Mouse (Mus musculus) limb, embryonic 15.5 days (tissue): Measurements from ENCODE around the gene Ppp2r5e. TPM values are rescaled to one million over a fixed set of nuclear protein-coding genes. Genes with fewer than 3 reads are reported as not detected.

ENCODE experiments used
- ATAC-seq: fragments of 200-750 bp; cut with Nextera tagmentation; 2 replicates; pipeline ENCODE4 v1.8.0; 2017; ENCODE audit warnings: low read depth, moderate TSS enrichment; ENCODE audit not compliant: insufficient number of reproducible peaks, low FRiP score, low TSS enrichment
- H3K27ac ChIP-seq: fragments of 300-500 bp; sonication (generic); 2 replicates; pipeline ENCODE4 v1.5.1; 2015; ENCODE audit warnings: moderate library complexity, mild to moderate bottlenecking, inconsistent platforms
- H3K27me3 ChIP-seq: fragments of 300-500 bp; sonication (generic); 2 replicates; pipeline ENCODE4 v1.6.1; 2015; ENCODE audit warnings: inconsistent platforms
- H3K36me3 ChIP-seq: fragments of 300-500 bp; sonication (generic); 2 replicates; pipeline ENCODE4 v1.6.1; 2015; ENCODE audit warnings: inconsistent platforms
- H3K4me1 ChIP-seq: fragments of 300-500 bp; sonication (generic); 2 replicates; pipeline ENCODE4 v1.6.1; 2015; ENCODE audit warnings: inconsistent platforms
- H3K4me2 ChIP-seq: fragments of 300-500 bp; sonication (generic); 2 replicates; pipeline ENCODE4 v1.6.1; 2015; ENCODE audit warnings: mild to moderate bottlenecking, inconsistent platforms
- H3K4me3 ChIP-seq: fragments of 300-500 bp; sonication (generic); 2 replicates; pipeline ENCODE4 v1.5.1; 2015; ENCODE audit warnings: mild to moderate bottlenecking, inconsistent platforms
- H3K9ac ChIP-seq: fragments of 300-500 bp; sonication (generic); 2 replicates; pipeline ENCODE4 v1.6.1; 2015; ENCODE audit warnings: inconsistent platforms
- H3K9me3 ChIP-seq: fragments of 300-500 bp; sonication (generic); 2 replicates; pipeline ENCODE4 v1.6.1; 2016; ENCODE audit warnings: inconsistent platforms
- WGBS: fragments of 180-500 bp; shearing (Covaris S2); methylation state at CpG from one replicate; pipeline ENCODE4 v1.1.7; 2015; 5-methylcytosine and 5-hydroxymethylcytosine counted together
- polyA plus RNA-seq: library from polyadenylated mRNA; unstranded; fragments of >200 nt; fragmentation: Nextera tagmentation; extraction: Ambion mirVana; gene quantifications from 2 replicates; pipeline ENCODE4 v1.2.1, GENCODE M21; 2015

Ppp2r5e gene
- polyA plus RNA-seq, 1 experiment from 2014 or later, result 11.5 TPM

GRCm38 (mm10) chr12:75416681-75417080 lies 179.4 kb downstream of the Ppp2r5e start, which contains the start of gene Gphb5:
Gene Gphb5 (minus strand): TSS chr12:75416781.
- Histone ChIP-seq H3K4me3 (no peak within 1 kb of the TSS), H3K27me3 (no peaks in the 10 kb centered on the region), H3K9ac (no peak within 1 kb of the TSS), H3K4me2 (no peak within 1 kb of the TSS), H3K9me3 (no peaks in the 10 kb centered on the region), H3K36me3 (no peaks in the 10 kb centered on the region), H3K4me1 (no peaks in the 10 kb centered on the region), H3K27ac (no peak within 1 kb of the TSS)
- 90% methylated on average over 4 of the region's 4 CpGs for WGBS
- no peak for ATAC-seq

- Histone ChIP-seq H3K27me3 (no peaks in the 10 kb centered on the region), H3K4me1 (no peaks in the 10 kb centered on the region), H3K36me3 (no peaks in the 10 kb centered on the region), H3K4me2 (no peak overlapping the region), H3K9me3 (no peaks in the 10 kb centered on the region), H3K4me3 (no peak overlapping the region), H3K9ac (no peak overlapping the region), H3K27ac (no peak overlapping the region)
- no peak for ATAC-seq
- WGBS, result 79% methylated on average over 6 of the region's 6 CpGs
Measured at GRCm38 (mm10) chr12:75414991-75415390, 181.1 kb downstream of the Ppp2r5e start.

- H3K27ac ChIP-seq, result no peak overlapping the region
- WGBS, result 63% methylated on average over 9 of the region's 9 CpGs
- no peaks in the 10 kb centered on the region for H3K36me3 ChIP-seq
- H3K4me2 ChIP-seq, result no peak overlapping the region
- no peak overlapping the region for H3K9ac ChIP-seq
- no peaks in the 10 kb centered on the region for H3K27me3 ChIP-seq
- no peaks in the 10 kb centered on the region for H3K4me1 ChIP-seq
- no peaks in the 10 kb centered on the region for H3K9me3 ChIP-seq
- ATAC-seq, result no peak
- H3K4me3 ChIP-seq, result no peak overlapping the region
Measured at GRCm38 (mm10) chr12:75412964-75413363, 183.1 kb downstream of the Ppp2r5e start.

Other genes starting within 250 kb of the Ppp2r5e start
- not detected in 2 replicates for gene Gphb5, start 179.5 kb downstream of the Ppp2r5e start, polyA plus RNA-seq
- gene Wdr89, start 73.3 kb upstream of the Ppp2r5e start, polyA plus RNA-seq, result 10.8 and 11.0 TPM in 2 replicates
- gene Sgpp1, start 139.5 kb upstream of the Ppp2r5e start, polyA plus RNA-seq, result 36.2 and 40.7 TPM in 2 replicates
- 43.9 and 45.9 TPM in 2 replicates for gene Syne2, start 221.9 kb upstream of the Ppp2r5e start, polyA plus RNA-seq